Mouse (Mus musculus): Measurements from ENCODE around the gene Fam107a.

GRCm38 (mm10) chr14:8304082-8304481 lies 13.7 kb downstream of the Fam107a start:
- TF ChIP-seq CTCF (IDR thresholded peaks at IDR 0.05 in 2 of 3, conservative IDR thresholded peaks at IDR 0.05 in 1 of 3; ENCODE audit: control insufficient read depth in 1 of 3, insufficient read depth in 1 of 3, low read depth in 2 of 3, low read length in 3 of 3, poor library complexity in 1 of 3, severe bottlenecking in 1 of 3) (no peak), TAL1 (IDR thresholded peaks at IDR 0.05; ENCODE audit: low read length) (no peak), POLR2A (IDR thresholded peaks at IDR 0.05; ENCODE audit: control insufficient read depth in 1 of 2, insufficient read depth in 1 of 2, low read depth in 1 of 2, low read length in 2 of 2, poor library complexity in 1 of 2) (no peak), MXI1 (IDR thresholded peaks at IDR 0.05; ENCODE audit: low read depth, low read length) (no peak), MEF2A (IDR thresholded peaks at IDR 0.05; ENCODE audit: extremely low read depth, insufficient replicate concordance, low read depth, low read length, poor library complexity, severe bottlenecking) (no peak), JUND (IDR thresholded peaks at IDR 0.05; ENCODE audit: low read depth, low read length) (no peak), SMC3 (IDR thresholded peaks at IDR 0.05; ENCODE audit: low read depth, low read length) (no peak), TCF12 (IDR thresholded peaks at IDR 0.05; ENCODE audit: low read depth, low read length) (no peak), NELFE (IDR thresholded peaks at IDR 0.05; ENCODE audit: low read depth, low read length) (no peak), GABPA (IDR thresholded peaks at IDR 0.05; ENCODE audit: low read depth, low read length) (no peak), MAFK (IDR thresholded peaks at IDR 0.05; ENCODE audit: borderline replicate concordance, low read depth, low read length) (no peak), EP300 (IDR thresholded peaks at IDR 0.05; ENCODE audit: low read depth in 1 of 2, low read length in 2 of 2) (no peak)

Data from MEL (cell line).